ENCODE assay signal across 9 mouse cellular contexts in genomic region chr2:180791674-180792073, GRCm38 (mm10). TPM values are rescaled to one million over a fixed set of nuclear protein-coding genes. Genes with fewer than 3 reads are reported as not detected.
DNase-seq lines count a peak whose midpoint lies in the region; ATAC-seq and TF ChIP-seq lines count a peak whose summit lies in the region.
"Had no signal": no experiment of that assay in that cellular context is flagged by ENCODE, and none has a peak within 500 bp of the region (broad histone marks: within the 10 kb centered on the region; RNA-seq: fewer than 3 reads in every experiment).

No protein-coding gene starts in this region.

- no peak overlapping the region for H3K4me2 ChIP-seq in intestine, postnatal 0 days (replicated peaks; ENCODE audit: low read depth)
- no peak overlapping the region for H3K4me2 ChIP-seq in intestine, embryonic 16.5 days (ENCODE audit: low read depth, low read length)
- H3K4me2 ChIP-seq in forebrain, postnatal 0 days (ENCODE audit: low read depth), result no peak overlapping the region
- no peak overlapping the region for H3K4me2 ChIP-seq in midbrain, embryonic 15.5 days

- H3K9ac ChIP-seq in intestine, postnatal 0 days (ENCODE audit: low read depth, low read length), result no peak overlapping the region
- H3K9ac ChIP-seq in intestine, embryonic 16.5 days (ENCODE audit: low read depth, low read length), result no peak overlapping the region
- no peak overlapping the region for H3K9ac ChIP-seq in forebrain, postnatal 0 days
- H3K9ac ChIP-seq in midbrain, embryonic 15.5 days, result no peak overlapping the region

- H3K27ac ChIP-seq in intestine, postnatal 0 days (ENCODE audit: low read depth, low read length), result no peak overlapping the region
- H3K27ac ChIP-seq in intestine, embryonic 16.5 days (ENCODE audit: low read length), result no peak overlapping the region
- no peak overlapping the region for H3K27ac ChIP-seq in forebrain, postnatal 0 days (ENCODE audit: low read depth, low read length)
- no peak overlapping the region for H3K27ac ChIP-seq in midbrain, embryonic 15.5 days
- H3K27ac ChIP-seq: macrophage had no signal

- no peaks in the 10 kb centered on the region for H3K4me1 ChIP-seq in intestine, postnatal 0 days (replicated peaks; ENCODE audit: control insufficient read depth, insufficient read depth, low read length)
- no peaks in the 10 kb centered on the region for H3K4me1 ChIP-seq in intestine, embryonic 16.5 days (ENCODE audit: control insufficient read depth, insufficient read depth, low read length)
- peaks cover 9% of the 10 kb centered on the region for H3K4me1 ChIP-seq in forebrain, postnatal 0 days (ENCODE audit: insufficient read depth)
- H3K4me1 ChIP-seq in midbrain, embryonic 15.5 days, result peaks cover 16% of the 10 kb centered on the region

- no peaks in the 10 kb centered on the region for H3K9me3 ChIP-seq in intestine, postnatal 0 days (ENCODE audit: control insufficient read depth)
- no peaks in the 10 kb centered on the region for H3K9me3 ChIP-seq in intestine, embryonic 16.5 days (ENCODE audit: control insufficient read depth, low read length)
- H3K9me3 ChIP-seq in forebrain, postnatal 0 days (ENCODE audit: low read length), result no peaks in the 10 kb centered on the region
- H3K9me3 ChIP-seq in midbrain, embryonic 15.5 days, result no peaks in the 10 kb centered on the region

- peaks cover 19% of the 10 kb centered on the region; the same call in 1 of the 2 replicates for H3K27me3 ChIP-seq in intestine, postnatal 0 days (replicated peaks; ENCODE audit: control insufficient read depth, insufficient read depth, low read length)
- H3K27me3 ChIP-seq in intestine, embryonic 16.5 days (replicated peaks; ENCODE audit: control insufficient read depth, insufficient read depth, low read length), result no peaks in the 10 kb centered on the region; the same call in 1 of the 2 replicates
- no peaks in the 10 kb centered on the region for H3K27me3 ChIP-seq in forebrain, postnatal 0 days (ENCODE audit: insufficient read depth, low read length)
- H3K27me3 ChIP-seq in midbrain, embryonic 15.5 days (replicated peaks), result no peaks in the 10 kb centered on the region

- peak; percentile 80 for TF ChIP-seq CTCF in intestine, postnatal 0 days (IDR thresholded peaks at IDR 0.05; ENCODE audit: low read depth)
- peak; percentile 92 for TF ChIP-seq CTCF in forebrain, postnatal 0 days (IDR thresholded peaks at IDR 0.05; ENCODE audit: low read depth)

- peak; percentile 44 for DNase-seq in ES-CJ7 (ENCODE audit: low read depth, low spot score)
- peak; percentile 78 for DNase-seq in brain, adult 2 months (ENCODE audit: low read depth, low spot score)
- peak; percentile 78 for DNase-seq in forebrain, postnatal 0 days
- peak; percentile 58 to 66 for DNase-seq in left cerebral cortex, adult 18-20 months (ENCODE audit: low spot score in 2 of 2)

- H3K36me3 ChIP-seq in intestine, postnatal 0 days (ENCODE audit: control insufficient read depth, insufficient read depth), result no peaks in the 10 kb centered on the region
- H3K36me3 ChIP-seq in intestine, embryonic 16.5 days (ENCODE audit: control insufficient read depth, insufficient read depth, low read length), result no peaks in the 10 kb centered on the region
- H3K36me3 ChIP-seq in forebrain, postnatal 0 days (ENCODE audit: insufficient read depth), result no peaks in the 10 kb centered on the region
- no peaks in the 10 kb centered on the region for H3K36me3 ChIP-seq in midbrain, embryonic 15.5 days (replicated peaks)

- ATAC-seq in intestine, postnatal 0 days, result no peak
- no peak for ATAC-seq in intestine, embryonic 16.5 days
- ATAC-seq in forebrain, postnatal 0 days, result peak; percentile 21; the same call in 1 of the 2 replicates
- ATAC-seq in midbrain, embryonic 15.5 days (replicated peaks), result 0 out of 2 replicates have a peak, but pooled peaks have one; percentile 41
- ATAC-seq in erythroblast, adult 5-6 weeks (replicated peaks; ENCODE audit: low FRiP score, poor library complexity, severe bottlenecking), result no peak

- WGBS in intestine, postnatal 0 days, result 44% methylated on average over 4 of the region's 4 CpGs
- WGBS in intestine, embryonic 16.5 days, result 47% methylated on average over 4 of the region's 4 CpGs
- WGBS in forebrain, postnatal 0 days, result 48% methylated on average over 4 of the region's 4 CpGs
- WGBS in midbrain, embryonic 15.5 days, result 47% methylated on average over 4 of the region's 4 CpGs

- no peak overlapping the region for H3K4me3 ChIP-seq in intestine, postnatal 0 days (ENCODE audit: low read depth, low read length)
- H3K4me3 ChIP-seq in intestine, embryonic 16.5 days (ENCODE audit: low read length), result no peak overlapping the region
- H3K4me3 ChIP-seq in forebrain, postnatal 0 days (ENCODE audit: low read depth, low read length), result no peak overlapping the region
- H3K4me3 ChIP-seq in midbrain, embryonic 15.5 days, result no peak overlapping the region

RNA-seq across cellular contexts. Expression of gene Bhlhe23, which starts 15.0 kb away (rescaled TPM):
- not detected in 2 replicates for polyA plus RNA-seq in intestine, postnatal 0 days (2015; fragmentation: Nextera tagmentation; extraction: Ambion mirVana)
- polyA plus RNA-seq in intestine, embryonic 16.5 days (2015; fragmentation: Nextera tagmentation; extraction: Ambion mirVana), result not detected in 2 replicates
- 0.33 and 0.46 TPM in 2 replicates for total RNA-seq in forebrain, postnatal 0 days (2014; rRNA removed)
- polyA plus RNA-seq in forebrain, postnatal 0 days (2015; fragmentation: Nextera tagmentation; extraction: Ambion mirVana), result 0.18 and 0.71 TPM in 2 replicates
- total RNA-seq in left cerebral cortex, adult 18-20 months (2021), result under 1 TPM in 1 of 2 experiments, not detected in 1; 0.14 TPM
- polyA plus RNA-seq in midbrain, embryonic 15.5 days (2015; fragmentation: Nextera tagmentation; extraction: Ambion mirVana), result 14.9 and 16.5 TPM in 2 replicates
- total RNA-seq in erythroblast, adult 5-6 weeks (2015; ENCODE audit: low replicate concordance), result not detected in 2 replicates
- total RNA-seq in erythroblast, adult 5-6 weeks (2017; ENCODE audit: low replicate concordance), result not detected in 2 replicates
- polyA plus RNA-seq: macrophage had no signal

Comparison
In these comparisons a context has a peak if more than half of its experiments do, and no peak if none do; other contexts are left out.
1. ATAC-seq: peak in forebrain, postnatal 0 days (single experiment) and midbrain, embryonic 15.5 days (single experiment); none in intestine, postnatal 0 days (single experiment), intestine, embryonic 16.5 days (single experiment) and erythroblast, adult 5-6 weeks (single experiment).
2. Peak in every context shown above with its lines, with median percentiles within 50 percentile points of each other: DNase-seq.